Mouse (Mus musculus) MEL (cell line): ENCODE measurements around the gene Ddb2. TPM values are rescaled to one million over a fixed set of nuclear protein-coding genes. Genes with fewer than 3 reads are reported as not detected.

ENCODE experiments used
- DNase-seq: peaks from one replicate; pipeline ENCODE4 v3.0.0; 2011; ENCODE audit warnings: low read depth, low spot score
- H3K27ac ChIP-seq: 2 replicates; pipeline ENCODE4 v1.5.1; 2012; ENCODE audit warnings: low read depth, mild to moderate bottlenecking, control low read depth, low read length, moderate library complexity; ENCODE audit not compliant: control insufficient read depth
- H3K27me3 ChIP-seq, 2 experiments: fragments of 150-350 bp in 1 of 2; sonication (generic) in 1 of 2; 2 replicates each; pipeline ENCODE4 v1.6.1; 2012; ENCODE audit warnings: low read length in 2 of 2, mild to moderate bottlenecking in 2 of 2, improper control_type of control experiment in 1 of 2, moderate library complexity in 1 of 2; ENCODE audit not compliant: insufficient read depth in 2 of 2, control insufficient read depth in 1 of 2
- H3K36me3 ChIP-seq, 2 experiments: 2 replicates each; pipeline ENCODE4 v1.6.1; 2012 to 2014; ENCODE audit warnings: low read length in 2 of 2, improper control_type of control experiment in 1 of 2, inconsistent platforms in 1 of 2, mild to moderate bottlenecking in 1 of 2; ENCODE audit not compliant: insufficient read depth in 2 of 2, control insufficient read depth in 1 of 2
- H3K4me1 ChIP-seq, 2 experiments: fragments of 150-350 bp in 1 of 2; sonication (generic) in 1 of 2; 2 replicates each; pipeline ENCODE4 v1.6.1; 2012; ENCODE audit warnings: low read length in 2 of 2, improper control_type of control experiment in 1 of 2, mild to moderate bottlenecking in 1 of 2; ENCODE audit not compliant: insufficient read depth in 2 of 2, control insufficient read depth in 1 of 2
- H3K4me3 ChIP-seq, 2 experiments: fragments of 150-350 bp in 1 of 2; sonication (generic) in 1 of 2; 2 replicates each; pipeline ENCODE4 v1.5.1; 2012; ENCODE audit warnings: low read depth in 2 of 2, low read length in 2 of 2, mild to moderate bottlenecking in 2 of 2, moderate library complexity in 2 of 2, control low read depth in 1 of 2, improper control_type of control experiment in 1 of 2; ENCODE audit not compliant: control insufficient read depth in 1 of 2, insufficient read depth in 1 of 2
- H3K79me2 ChIP-seq: 2 replicates; pipeline ENCODE4 v1.6.1; 2012; ENCODE audit warnings: mild to moderate bottlenecking, low read length, moderate library complexity; ENCODE audit not compliant: control insufficient read depth, poor library complexity, insufficient read depth
- H3K9ac ChIP-seq: 2 replicates; pipeline ENCODE4 v1.6.1; 2012; ENCODE audit warnings: low read depth, mild to moderate bottlenecking, control low read depth, low read length, moderate library complexity; ENCODE audit not compliant: control insufficient read depth, poor library complexity, severe bottlenecking
- H3K9me3 ChIP-seq: fragments of 150-350 bp; sonication (generic); replicated peaks from 2 replicates; pipeline ENCODE4 v1.6.1; 2012; ENCODE audit warnings: mild to moderate bottlenecking, low read length, improper control_type of control experiment, moderate library complexity; ENCODE audit not compliant: insufficient read depth
- CHD1 ChIP-seq: IDR thresholded peaks from 2 replicates; pipeline ENCODE4 v1.6.1; 2012; ENCODE audit warnings: low read depth, mild to moderate bottlenecking, inconsistent platforms, low read length, improper control_type of control experiment
- CHD2 ChIP-seq: IDR thresholded peaks from 2 replicates; pipeline ENCODE4 v1.6.1; 2011; ENCODE audit warnings: low read length, improper control_type of control experiment
- ELF1 ChIP-seq: IDR thresholded peaks from 2 replicates; pipeline ENCODE4 v1.6.1; 2014; ENCODE audit warnings: low read depth, mild to moderate bottlenecking, inconsistent platforms, low read length, improper control_type of control experiment, moderate library complexity
- EP300 ChIP-seq, 2 experiments: IDR thresholded peaks; 2 replicates each; pipeline ENCODE4 v1.6.1; 2011; ENCODE audit warnings: improper control_type of control experiment in 2 of 2, low read length in 2 of 2, low read depth in 1 of 2, mild to moderate bottlenecking in 1 of 2
- ETS1 ChIP-seq: IDR thresholded peaks from 2 replicates; pipeline ENCODE4 v1.6.1; 2012; ENCODE audit warnings: low read depth, mild to moderate bottlenecking, inconsistent platforms, low read length, improper control_type of control experiment, moderate library complexity
- GABPA ChIP-seq: IDR thresholded peaks from 2 replicates; pipeline ENCODE4 v1.6.1; 2012; ENCODE audit warnings: low read depth, mild to moderate bottlenecking, inconsistent platforms, low read length, improper control_type of control experiment, moderate library complexity
- HCFC1 ChIP-seq: IDR thresholded peaks from 2 replicates; pipeline ENCODE4 v1.6.1; 2012; ENCODE audit warnings: low read depth, mild to moderate bottlenecking, inconsistent platforms, low read length, improper control_type of control experiment, moderate library complexity
- KAT2A ChIP-seq: conservative IDR thresholded peaks from 2 replicates; pipeline ENCODE4 v1.6.1; 2012; ENCODE audit warnings: low read depth, low read length, improper control_type of control experiment, inconsistent platforms
- MXI1 ChIP-seq: IDR thresholded peaks from 2 replicates; pipeline ENCODE4 v1.6.1; 2011; ENCODE audit warnings: mild to moderate bottlenecking, low read depth, low read length, improper control_type of control experiment
- MYB ChIP-seq: IDR thresholded peaks from 2 replicates; pipeline ENCODE4 v1.6.1; 2011; ENCODE audit warnings: mild to moderate bottlenecking, low read depth, low read length, improper control_type of control experiment
- NRF1 ChIP-seq: IDR thresholded peaks from 2 replicates; pipeline ENCODE4 v1.6.1; 2014; ENCODE audit warnings: low read depth, mild to moderate bottlenecking, inconsistent platforms, low read length, improper control_type of control experiment, moderate library complexity; ENCODE audit not compliant: poor library complexity, insufficient read depth, severe bottlenecking
- POLR2AphosphoS5 ChIP-seq: IDR thresholded peaks from 2 replicates; pipeline ENCODE4 v1.6.1; 2012; ENCODE audit warnings: low read depth, borderline replicate concordance, mild to moderate bottlenecking, inconsistent platforms, low read length, moderate library complexity, mixed read lengths
- RCOR1 ChIP-seq: IDR thresholded peaks from 2 replicates; pipeline ENCODE4 v1.6.1; 2012; ENCODE audit warnings: low read depth, mild to moderate bottlenecking, inconsistent platforms, low read length, improper control_type of control experiment
- TAL1 ChIP-seq: IDR thresholded peaks from 2 replicates; pipeline ENCODE4 v1.6.1; 2012; ENCODE audit warnings: mild to moderate bottlenecking, inconsistent platforms, low read length, moderate library complexity, mixed read lengths
- USF1 ChIP-seq: IDR thresholded peaks from 2 replicates; pipeline ENCODE4 v1.6.1; 2014; ENCODE audit warnings: low read depth, mild to moderate bottlenecking, inconsistent platforms, low read length, improper control_type of control experiment, moderate library complexity
- ZMIZ1 ChIP-seq: IDR thresholded peaks from 2 replicates; pipeline ENCODE4 v1.6.1; 2012; ENCODE audit warnings: low read depth, mild to moderate bottlenecking, inconsistent platforms, low read length, improper control_type of control experiment, moderate library complexity
- polyA plus RNA-seq, 2 experiments: library from polyadenylated mRNA; stranded (reverse) in 1 of 2; unstranded in 1 of 2; fragments of >175 nt in 1 of 2; fragments of >200 nt in 1 of 2; gene quantifications; 2 replicates each; pipeline versions ENCODE4 v1.2.1 to v1.2.4; 2012; ENCODE audit warnings: low replicate concordance in 2 of 2, low read depth in 1 of 2; ENCODE audit not compliant: insufficient read length in 2 of 2, insufficient read depth in 1 of 2, missing spikeins in 1 of 2
- total RNA-seq: library from RNA; depleted of rRNA; stranded (reverse); fragments of 300-350 nt; gene quantifications from 2 replicates; pipeline ENCODE4 v1.2.3, GENCODE M21; 2012

The Ddb2 gene
- total and polyA plus RNA-seq, 3 experiments: 8.4 to 12.6 TPM; not detected in 1

DNA sequence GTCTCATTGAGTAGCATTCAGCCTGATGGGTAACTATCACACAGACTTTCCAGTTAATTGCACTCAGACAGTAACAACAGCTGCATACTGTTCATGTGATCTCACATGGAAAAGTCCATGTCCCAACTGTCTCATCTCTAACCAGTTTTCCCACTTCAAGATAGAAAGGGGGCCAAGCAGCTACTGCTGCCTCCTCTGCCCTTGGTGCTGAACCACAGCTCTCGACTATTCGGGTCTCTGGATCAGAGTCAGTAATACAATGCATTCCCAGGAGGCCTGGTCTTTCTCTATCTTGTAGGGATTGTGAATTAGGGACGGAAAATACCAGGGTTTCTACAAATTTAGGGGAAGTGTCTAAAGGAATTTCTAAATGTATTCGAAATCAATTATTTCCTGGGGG lies 57.0 kb downstream of the Ddb2 start:
- H3K79me2 ChIP-seq: peaks cover 14% of the 10 kb centered on the region
- H3K27ac ChIP-seq: no peak overlapping the region
- peaks cover 5 to 18% of the 10 kb centered on the region in 2 experiments for H3K4me1 ChIP-seq
- no peak for TF ChIP-seq CHD2
- TF ChIP-seq USF1: no peak
- TF ChIP-seq KAT2A: no peak
- TF ChIP-seq TAL1: no peak
- TF ChIP-seq CHD1: no peak
- no peak for TF ChIP-seq NRF1
- TF ChIP-seq GABPA: no peak
- no peak for TF ChIP-seq ZMIZ1
- TF ChIP-seq MXI1: no peak
- TF ChIP-seq POLR2AphosphoS5: no peak
- TF ChIP-seq MYB: no peak
- peaks cover 7 to 11% of the 10 kb centered on the region in 2 experiments for H3K36me3 ChIP-seq
- no peak overlapping the region for H3K9ac ChIP-seq
- H3K9me3 ChIP-seq: no peaks in the 10 kb centered on the region
- H3K27me3 ChIP-seq: no peaks in the 10 kb centered on the region
- no peak overlapping the region for H3K4me3 ChIP-seq
- no peak for DNase-seq

DNA sequence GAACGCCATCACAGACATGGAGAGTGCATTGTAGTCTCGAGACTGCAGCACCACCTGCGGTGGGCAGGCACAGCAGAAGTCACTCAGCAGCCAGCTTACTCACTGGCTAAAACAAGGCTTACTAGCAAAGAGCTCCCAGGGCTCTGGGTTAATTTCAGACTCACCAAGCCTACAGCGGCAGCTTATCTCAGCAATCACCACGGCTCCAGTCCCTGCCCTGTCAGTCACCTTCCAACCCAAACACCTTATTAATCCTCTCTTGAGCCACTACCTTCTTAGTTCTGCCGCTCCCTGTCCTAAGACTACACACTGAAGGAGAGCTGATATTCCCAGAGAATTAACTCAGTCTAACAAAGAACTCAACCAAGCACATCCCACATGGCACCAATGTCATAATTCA lies 60.5 kb downstream of the Ddb2 start:
- DNase-seq: no peak
- no peaks in the 10 kb centered on the region for H3K9me3 ChIP-seq
- peaks cover 2 to 13% of the 10 kb centered on the region in 2 experiments; a peak in 2 of 4 replicates for H3K36me3 ChIP-seq
- no peaks in the 10 kb centered on the region for H3K27me3 ChIP-seq
- TF ChIP-seq GABPA: no peak
- TF ChIP-seq RCOR1: no peak
- TF ChIP-seq KAT2A: no peak
- TF ChIP-seq HCFC1: no peak
- TF ChIP-seq ELF1: no peak
- TF ChIP-seq EP300 (IDR thresholded peaks at IDR 0.05; ENCODE audit: low read depth in 1 of 2, low read length in 2 of 2): no peak
- TF ChIP-seq CHD1: no peak
- no peak for TF ChIP-seq ETS1
- no peaks in the 10 kb centered on the region for H3K4me1 ChIP-seq
- H3K27ac ChIP-seq: no peak overlapping the region
- no peak overlapping the region for H3K4me3 ChIP-seq
- H3K9ac ChIP-seq: no peak overlapping the region
- H3K79me2 ChIP-seq: no peaks in the 10 kb centered on the region; the same call in 1 of the 2 replicates
